Mouse (Mus musculus): Measurements from ENCODE around the gene Mark4. TPM values are rescaled to one million over a fixed set of nuclear protein-coding genes. Genes with fewer than 3 reads are reported as not detected.

Gene Mark4
- polyA plus RNA-seq, 1 experiment from 2014 or later: 12.1 TPM

GRCm38 (mm10) chr7:19436276-19436675 lies 22.3 kb downstream of the Mark4 start:
- Histone ChIP-seq H3K27ac (ENCODE audit: low read depth, low read length) (no peak overlapping the region), H3K9ac (ENCODE audit: low read depth, low read length) (no peak overlapping the region), H3K4me3 (ENCODE audit: low read length) (no peak overlapping the region), H3K27me3 (ENCODE audit: control insufficient read depth, insufficient read depth, low read length) (no peaks in the 10 kb centered on the region), H3K9me3 (ENCODE audit: control insufficient read depth, low read length) (no peaks in the 10 kb centered on the region; the same call in 1 of the 2 replicates), H3K4me2 (replicated peaks; ENCODE audit: low read depth, low read length) (no peak overlapping the region), H3K36me3 (ENCODE audit: control insufficient read depth, insufficient read depth, low read length) (peaks cover 87% of the 10 kb centered on the region), H3K4me1 (ENCODE audit: control insufficient read depth, insufficient read depth, low read length) (no peaks in the 10 kb centered on the region)
- 98% methylated on average over 2 of the region's 2 CpGs for WGBS
- no peak for ATAC-seq (ENCODE audit: low FRiP score, low TSS enrichment)

DNA sequence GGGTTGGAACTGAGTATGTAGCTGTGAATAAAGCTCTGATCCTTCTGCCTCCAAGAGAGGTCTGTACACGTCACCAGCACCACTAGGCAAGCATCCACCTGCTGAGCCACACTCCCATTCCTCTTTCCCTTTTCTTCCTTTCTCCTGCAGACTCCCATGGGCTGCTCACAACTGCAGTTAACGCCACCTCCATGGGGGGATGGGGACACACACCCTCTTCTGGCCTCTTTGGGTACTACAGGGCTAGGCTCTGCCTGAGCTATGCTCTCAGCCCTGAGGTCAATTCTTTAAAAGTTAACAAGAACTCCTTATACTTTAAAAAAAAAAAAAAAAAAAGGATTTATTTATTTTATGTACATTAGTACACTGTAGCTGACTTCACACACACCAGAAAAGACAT lies 26.1 kb downstream of the Mark4 start:
- Histone ChIP-seq H3K9me3 (ENCODE audit: control insufficient read depth, low read length) (no peaks in the 10 kb centered on the region; the same call in 1 of the 2 replicates), H3K4me3 (ENCODE audit: low read length) (no peak overlapping the region), H3K9ac (ENCODE audit: low read depth, low read length) (no peak overlapping the region), H3K27me3 (ENCODE audit: control insufficient read depth, insufficient read depth, low read length) (no peaks in the 10 kb centered on the region), H3K36me3 (ENCODE audit: control insufficient read depth, insufficient read depth, low read length) (peaks cover 98% of the 10 kb centered on the region), H3K27ac (ENCODE audit: low read depth, low read length) (no peak overlapping the region), H3K4me1 (ENCODE audit: control insufficient read depth, insufficient read depth, low read length) (no peaks in the 10 kb centered on the region), H3K4me2 (replicated peaks; ENCODE audit: low read depth, low read length) (no peak overlapping the region)
- no peak for ATAC-seq (ENCODE audit: low FRiP score, low TSS enrichment)
- 96% methylated on average over 2 of the region's 2 CpGs for WGBS

DNA sequence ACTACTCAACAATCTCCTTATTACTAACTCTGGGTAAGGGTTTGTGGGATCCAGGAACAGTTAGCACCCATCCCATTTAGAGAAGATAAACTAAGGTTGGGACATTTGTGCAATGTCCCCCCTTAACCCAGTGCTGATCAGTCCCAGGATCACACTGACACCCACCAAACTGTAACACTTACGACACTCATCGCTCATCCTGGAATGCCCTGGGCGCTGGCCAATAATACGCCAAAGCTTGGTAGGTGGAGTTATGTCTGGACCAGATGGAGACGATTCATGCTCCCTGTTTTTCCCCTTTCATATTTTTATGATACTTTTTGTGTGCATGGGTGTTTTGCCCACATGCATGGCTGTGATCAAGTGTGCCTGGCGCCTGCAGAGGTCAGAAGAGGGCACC lies 28.2 kb downstream of the Mark4 start:
- H3K27me3 ChIP-seq (ENCODE audit: control insufficient read depth, insufficient read depth, low read length): no peaks in the 10 kb centered on the region
- no peak for ATAC-seq (ENCODE audit: low FRiP score, low TSS enrichment)
- WGBS: 95% methylated on average over 6 of the region's 6 CpGs
- no peaks in the 10 kb centered on the region; the same call in 1 of the 2 replicates for H3K9me3 ChIP-seq (ENCODE audit: control insufficient read depth, low read length)
- no peak overlapping the region for H3K4me3 ChIP-seq (ENCODE audit: low read length)
- H3K9ac ChIP-seq (ENCODE audit: low read depth, low read length): no peak overlapping the region
- H3K4me2 ChIP-seq (replicated peaks; ENCODE audit: low read depth, low read length): no peak overlapping the region
- no peaks in the 10 kb centered on the region for H3K4me1 ChIP-seq (ENCODE audit: control insufficient read depth, insufficient read depth, low read length)
- H3K36me3 ChIP-seq (ENCODE audit: control insufficient read depth, insufficient read depth, low read length): peaks cover 100% of the 10 kb centered on the region
- H3K27ac ChIP-seq (ENCODE audit: low read depth, low read length): no peak overlapping the region

DNA sequence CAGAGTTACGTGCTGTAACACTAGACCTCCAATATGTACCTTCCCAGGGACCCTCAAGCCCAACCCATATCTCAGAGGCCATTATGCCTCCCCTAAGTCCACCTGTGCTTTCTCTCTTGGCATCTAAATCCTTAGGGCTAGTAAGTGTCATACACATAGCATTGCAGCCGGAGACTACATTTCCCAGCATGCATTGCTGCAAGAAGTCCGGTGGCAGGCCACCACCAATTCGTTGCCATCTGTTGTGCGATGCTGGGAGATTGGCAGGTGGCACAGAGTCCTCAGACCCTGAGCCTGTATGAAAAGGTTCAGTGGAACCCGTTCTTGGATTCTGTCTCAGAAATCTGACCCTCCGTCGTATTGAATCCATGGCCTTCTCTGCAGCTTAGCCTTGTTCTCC lies 28.9 kb downstream of the Mark4 start:
- 77% methylated on average over 8 of the region's 8 CpGs for WGBS
- no peak for ATAC-seq (ENCODE audit: low FRiP score, low TSS enrichment)
- H3K36me3 ChIP-seq (ENCODE audit: control insufficient read depth, insufficient read depth, low read length): peaks cover 99% of the 10 kb centered on the region

GRCm38 (mm10) chr7:19427999-19428650 lies 30.5 kb downstream of the Mark4 start:
- 79% methylated on average over 15 of the region's 15 CpGs for WGBS
- Histone ChIP-seq H3K9ac (ENCODE audit: low read depth, low read length) (no peak overlapping the region), H3K9me3 (ENCODE audit: control insufficient read depth, low read length) (no peaks in the 10 kb centered on the region; the same call in 1 of the 2 replicates), H3K4me2 (replicated peaks; ENCODE audit: low read depth, low read length) (no peak overlapping the region), H3K4me1 (ENCODE audit: control insufficient read depth, insufficient read depth, low read length) (no peaks in the 10 kb centered on the region), H3K36me3 (ENCODE audit: control insufficient read depth, insufficient read depth, low read length) (peaks cover 84% of the 10 kb centered on the region), H3K27me3 (ENCODE audit: control insufficient read depth, insufficient read depth, low read length) (no peaks in the 10 kb centered on the region), H3K4me3 (ENCODE audit: low read length) (no peak overlapping the region), H3K27ac (ENCODE audit: low read depth, low read length) (no peak overlapping the region)
- ATAC-seq (ENCODE audit: low FRiP score, low TSS enrichment): no peak

More for the DNA sequence above, 28.9 kb downstream of the Mark4 start:
- Histone ChIP-seq H3K27ac (ENCODE audit: low read depth, low read length) (no peak overlapping the region), H3K4me2 (replicated peaks; ENCODE audit: low read depth, low read length) (no peak overlapping the region), H3K4me3 (ENCODE audit: low read length) (no peak overlapping the region), H3K27me3 (ENCODE audit: control insufficient read depth, insufficient read depth, low read length) (no peaks in the 10 kb centered on the region), H3K4me1 (ENCODE audit: control insufficient read depth, insufficient read depth, low read length) (no peaks in the 10 kb centered on the region), H3K9me3 (ENCODE audit: control insufficient read depth, low read length) (no peaks in the 10 kb centered on the region; the same call in 1 of the 2 replicates), H3K9ac (ENCODE audit: low read depth, low read length) (no peak overlapping the region)

DNA sequence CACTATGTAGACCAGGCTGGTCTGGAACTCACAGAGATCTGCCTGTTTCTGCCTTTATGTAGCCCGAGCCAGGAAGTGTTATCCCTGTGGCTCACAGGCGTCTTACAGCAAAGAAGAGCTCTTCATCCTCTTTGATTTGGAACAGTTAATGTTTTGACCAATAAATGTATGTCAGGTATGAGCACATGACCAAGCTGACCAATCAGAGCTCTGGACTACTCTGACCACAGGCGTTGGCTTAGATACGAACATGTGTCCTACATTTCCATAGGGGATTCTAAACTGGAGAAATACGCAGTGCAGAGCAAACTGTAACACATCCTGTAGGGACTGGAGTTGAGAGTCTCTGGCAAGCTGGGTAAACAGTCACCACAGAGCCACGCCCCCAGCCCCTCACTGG lies 31.7 kb downstream of the Mark4 start:
- Histone ChIP-seq H3K9me3 (ENCODE audit: control insufficient read depth, low read length) (no peaks in the 10 kb centered on the region), H3K4me3 (ENCODE audit: low read length) (no peak overlapping the region), H3K9ac (ENCODE audit: low read depth, low read length) (no peak overlapping the region), H3K27me3 (ENCODE audit: control insufficient read depth, insufficient read depth, low read length) (no peaks in the 10 kb centered on the region), H3K27ac (ENCODE audit: low read depth, low read length) (no peak overlapping the region), H3K4me1 (ENCODE audit: control insufficient read depth, insufficient read depth, low read length) (no peaks in the 10 kb centered on the region), H3K36me3 (ENCODE audit: control insufficient read depth, insufficient read depth, low read length) (peaks cover 71% of the 10 kb centered on the region), H3K4me2 (replicated peaks; ENCODE audit: low read depth, low read length) (no peak overlapping the region)
- no peak for ATAC-seq (ENCODE audit: low FRiP score, low TSS enrichment)
- 91% methylated on average over 6 of the region's 6 CpGs for WGBS

DNA sequence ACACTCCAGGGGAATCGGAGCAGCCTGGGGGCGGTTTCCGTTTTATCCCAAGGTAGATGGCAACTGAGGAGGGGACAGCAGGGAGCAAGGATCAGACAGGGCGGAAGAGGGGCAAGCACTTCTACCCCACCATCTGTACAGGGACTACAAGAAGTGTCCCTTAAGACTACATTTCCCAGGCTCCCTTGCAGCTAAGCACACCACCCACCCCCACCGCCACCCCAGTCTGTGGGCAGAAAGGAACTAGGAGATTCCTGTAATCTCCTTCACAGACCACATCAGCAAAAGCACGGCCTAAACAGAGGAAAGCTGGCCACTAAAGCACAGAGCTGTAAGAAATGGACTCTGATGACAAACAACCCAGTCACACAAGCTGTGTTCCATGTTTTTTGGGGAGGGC lies 32.3 kb downstream of the Mark4 start:
- H3K27ac ChIP-seq (ENCODE audit: low read depth, low read length): no peak overlapping the region
- peaks cover 4% of the 10 kb centered on the region for H3K27me3 ChIP-seq (ENCODE audit: control insufficient read depth, insufficient read depth, low read length)
- 78% methylated on average over 6 of the region's 6 CpGs for WGBS
- H3K4me3 ChIP-seq (ENCODE audit: low read length): no peak overlapping the region
- no peak for ATAC-seq (ENCODE audit: low FRiP score, low TSS enrichment)
- no peaks in the 10 kb centered on the region for H3K9me3 ChIP-seq (ENCODE audit: control insufficient read depth, low read length)
- peaks cover 66% of the 10 kb centered on the region for H3K36me3 ChIP-seq (ENCODE audit: control insufficient read depth, insufficient read depth, low read length)
- no peak overlapping the region for H3K9ac ChIP-seq (ENCODE audit: low read depth, low read length)
- no peak overlapping the region for H3K4me2 ChIP-seq (replicated peaks; ENCODE audit: low read depth, low read length)
- H3K4me1 ChIP-seq (ENCODE audit: control insufficient read depth, insufficient read depth, low read length): no peaks in the 10 kb centered on the region

GRCm38 (mm10) chr7:19424051-19424450 lies 34.6 kb downstream of the Mark4 start:
- WGBS: 67% methylated on average over 4 of the region's 4 CpGs
- H3K36me3 ChIP-seq (ENCODE audit: control insufficient read depth, insufficient read depth, low read length): peaks cover 43% of the 10 kb centered on the region
- no peak for ATAC-seq (ENCODE audit: low FRiP score, low TSS enrichment)

DNA sequence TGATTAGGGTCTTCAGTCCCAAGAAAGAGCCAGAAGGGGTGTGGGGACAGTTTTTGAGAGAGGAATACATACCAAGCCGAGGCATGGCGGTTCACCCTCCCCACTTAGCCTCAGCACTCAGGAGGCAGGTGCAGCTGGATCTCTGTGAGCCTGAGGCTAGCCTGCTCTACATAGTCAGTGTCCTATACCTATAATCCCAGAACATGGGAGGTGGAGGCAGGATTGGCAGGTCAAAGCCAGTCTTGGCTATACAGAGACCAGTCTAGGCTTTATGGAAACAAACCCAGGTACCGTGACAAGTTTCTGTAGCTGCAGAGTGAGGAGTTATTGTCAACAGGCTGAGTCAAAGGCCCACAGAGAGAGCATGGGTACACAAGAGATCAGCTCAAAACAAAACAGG lies 35.5 kb downstream of the Mark4 start:
- Histone ChIP-seq H3K9me3 (ENCODE audit: control insufficient read depth, low read length) (no peaks in the 10 kb centered on the region), H3K27ac (ENCODE audit: low read depth, low read length) (no peak overlapping the region), H3K27me3 (ENCODE audit: control insufficient read depth, insufficient read depth, low read length) (peaks cover 20% of the 10 kb centered on the region), H3K9ac (ENCODE audit: low read depth, low read length) (no peak overlapping the region), H3K4me1 (ENCODE audit: control insufficient read depth, insufficient read depth, low read length) (peaks cover 3% of the 10 kb centered on the region; the same call in 1 of the 2 replicates), H3K36me3 (ENCODE audit: control insufficient read depth, insufficient read depth, low read length) (peaks cover 33% of the 10 kb centered on the region), H3K4me3 (ENCODE audit: low read length) (no peak overlapping the region), H3K4me2 (replicated peaks; ENCODE audit: low read depth, low read length) (no peak overlapping the region)
- no peak for ATAC-seq (ENCODE audit: low FRiP score, low TSS enrichment)
- WGBS: 90% methylated on average over 3 of the region's 3 CpGs

More at GRCm38 (mm10) chr7:19424051-19424450, 34.6 kb downstream of the Mark4 start:
- Histone ChIP-seq H3K4me2 (replicated peaks; ENCODE audit: low read depth, low read length) (no peak overlapping the region), H3K27ac (ENCODE audit: low read depth, low read length) (no peak overlapping the region), H3K9ac (ENCODE audit: low read depth, low read length) (no peak overlapping the region), H3K9me3 (ENCODE audit: control insufficient read depth, low read length) (no peaks in the 10 kb centered on the region), H3K27me3 (ENCODE audit: control insufficient read depth, insufficient read depth, low read length) (peaks cover 17% of the 10 kb centered on the region), H3K4me1 (ENCODE audit: control insufficient read depth, insufficient read depth, low read length) (peaks cover 3% of the 10 kb centered on the region; the same call in 1 of the 2 replicates), H3K4me3 (ENCODE audit: low read length) (no peak overlapping the region)
